Mouse (Mus musculus) neural tube, embryonic 14.5 days (tissue): ENCODE data around the gene Lin37. TPM values are rescaled to one million over a fixed set of nuclear protein-coding genes. Genes with fewer than 3 reads are reported as not detected.

Source experiments
- ATAC-seq: fragments of 200-750 bp; cut with Nextera tagmentation; 2 replicates; pipeline ENCODE4 v1.8.0; 2017; ENCODE audit warnings: low read depth, mild to moderate bottlenecking, moderate TSS enrichment, moderate library complexity
- H3K27ac ChIP-seq: fragments of 300-500 bp; sonication (generic); 2 replicates; pipeline ENCODE4 v1.5.1; 2014; ENCODE audit warnings: low read depth, mild to moderate bottlenecking, control low read depth, low read length, moderate library complexity, mixed read lengths
- H3K27me3 ChIP-seq: fragments of 300-500 bp; sonication (generic); 2 replicates; pipeline ENCODE4 v1.6.1; 2014; ENCODE audit warnings: low read length; ENCODE audit not compliant: control insufficient read depth, insufficient read depth
- H3K36me3 ChIP-seq: fragments of 300-500 bp; sonication (generic); 2 replicates; pipeline ENCODE4 v1.6.1; 2014; ENCODE audit warnings: low read length, mixed read lengths; ENCODE audit not compliant: control insufficient read depth, insufficient read depth
- H3K4me1 ChIP-seq: fragments of 300-500 bp; sonication (generic); 2 replicates; pipeline ENCODE4 v1.6.1; 2014; ENCODE audit warnings: low read length; ENCODE audit not compliant: control insufficient read depth, insufficient read depth
- H3K4me2 ChIP-seq: fragments of 300-500 bp; sonication (generic); 2 replicates; pipeline ENCODE4 v1.6.1; 2014; ENCODE audit warnings: mild to moderate bottlenecking, low read depth, low read length, control low read depth
- H3K4me3 ChIP-seq: fragments of 300-500 bp; sonication (generic); 2 replicates; pipeline ENCODE4 v1.5.1; 2014; ENCODE audit warnings: low read depth, low read length, control low read depth, mixed read lengths
- H3K9ac ChIP-seq: fragments of 300-500 bp; sonication (generic); replicated peaks from 2 replicates; pipeline ENCODE4 v1.6.1; 2014; ENCODE audit warnings: low read depth, mild to moderate bottlenecking, control low read depth, low read length, mixed read lengths
- H3K9me3 ChIP-seq: fragments of 300-500 bp; sonication (generic); 2 replicates; pipeline ENCODE4 v1.6.1; 2016; ENCODE audit warnings: low read length; ENCODE audit not compliant: control insufficient read depth
- WGBS: fragments of 180-500 bp; shearing (Covaris S2); extraction: QIAGEN DNeasy Blood & Tissue Kit; methylation state at CpG from one replicate; pipeline ENCODE4 v1.1.7; 2014; 5-methylcytosine and 5-hydroxymethylcytosine counted together
- polyA plus RNA-seq: library from polyadenylated mRNA; unstranded; fragments of >200 nt; fragmentation: Nextera tagmentation; extraction: Ambion mirVana; gene quantifications from 2 replicates; pipeline ENCODE4 v1.2.1, GENCODE M21; 2014

The Lin37 gene
- polyA plus RNA-seq, 1 experiment from 2014 or later: 57.4 TPM

DNA sequence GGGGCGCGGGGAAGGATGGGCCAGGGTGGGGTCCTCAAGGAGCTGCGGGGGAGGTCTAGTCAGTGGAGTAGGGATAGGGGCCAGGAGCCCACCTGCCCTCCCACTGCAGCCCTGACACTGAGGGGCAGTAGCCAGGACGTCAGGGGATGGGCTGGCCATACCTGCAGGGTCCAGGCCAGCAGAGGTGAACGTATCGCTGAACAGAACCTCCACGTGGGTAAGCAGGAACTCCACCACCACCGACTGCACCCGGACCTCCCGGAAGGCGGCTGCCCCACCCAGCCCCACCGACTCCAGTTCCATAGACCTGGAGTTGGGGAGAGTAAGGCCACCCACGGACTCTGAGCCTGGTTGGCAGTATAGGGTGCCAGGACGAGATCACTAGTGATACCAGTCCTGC is 32.7 kb downstream of the Lin37 start:
- H3K9ac ChIP-seq: no peak overlapping the region
- no peak for ATAC-seq

DNA sequence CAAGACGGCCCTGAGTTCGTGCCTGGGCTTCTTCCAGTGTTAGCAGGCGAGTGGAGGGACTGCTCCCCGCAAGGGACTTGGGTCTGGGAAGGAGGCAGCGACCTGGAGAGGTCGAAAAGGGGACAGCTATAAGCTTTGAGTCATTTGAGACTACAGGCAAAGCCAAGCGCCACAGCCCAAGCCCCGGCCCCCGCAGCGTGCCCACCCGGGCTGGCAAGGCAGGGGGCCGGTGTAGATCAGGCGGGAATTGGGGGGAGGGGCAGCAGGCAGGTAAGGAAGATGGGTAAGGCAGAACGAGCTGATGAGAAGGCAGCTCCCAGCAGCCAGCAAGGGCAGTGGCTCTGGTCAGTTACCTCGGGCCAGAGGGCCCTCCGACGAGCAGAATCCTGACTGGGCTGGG is 33.2 kb downstream of the Lin37 start:
- no peak overlapping the region for H3K27ac ChIP-seq
- H3K9ac ChIP-seq: no peak overlapping the region
- 26% methylated on average over 17 of the region's 17 CpGs for WGBS

More for the DNA sequence above, 32.7 kb downstream of the Lin37 start:
- no peaks in the 10 kb centered on the region for H3K9me3 ChIP-seq
- WGBS: 81% methylated on average over 14 of the region's 14 CpGs
- no peak overlapping the region for H3K27ac ChIP-seq
- H3K4me1 ChIP-seq: peaks cover 9% of the 10 kb centered on the region
- H3K27me3 ChIP-seq: no peaks in the 10 kb centered on the region
- H3K4me3 ChIP-seq: no peak overlapping the region
- peaks cover 92% of the 10 kb centered on the region for H3K36me3 ChIP-seq
- H3K4me2 ChIP-seq: no peak overlapping the region

DNA sequence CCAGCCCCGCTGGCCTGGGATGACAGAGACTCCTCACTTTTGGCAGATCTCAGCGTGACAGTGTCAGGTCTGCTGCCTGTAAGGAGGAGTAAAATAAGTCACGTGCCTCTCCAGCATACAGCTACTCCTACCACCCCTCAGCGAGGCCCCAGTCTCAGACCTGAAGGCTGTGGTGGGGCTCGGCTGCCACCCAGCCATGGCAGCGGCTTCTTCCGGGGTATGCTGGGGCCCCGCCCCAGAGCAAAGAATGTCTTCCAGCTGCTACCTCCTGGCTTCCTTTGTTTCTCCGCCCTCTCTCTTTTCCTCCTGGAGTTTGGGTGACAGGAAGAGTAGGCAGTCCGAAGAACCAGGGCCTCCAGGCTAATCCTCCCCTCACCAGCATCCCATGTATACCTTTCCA is 33.7 kb downstream of the Lin37 start:
- Histone ChIP-seq H3K9me3 (no peaks in the 10 kb centered on the region), H3K9ac (no peak overlapping the region)
- 35% methylated on average over 10 of the region's 10 CpGs for WGBS

More for the DNA sequence above, 33.2 kb downstream of the Lin37 start:
- Histone ChIP-seq H3K4me1 (peaks cover 3% of the 10 kb centered on the region; the same call in 1 of the 2 replicates), H3K27me3 (no peaks in the 10 kb centered on the region), H3K4me2 (no peak overlapping the region), H3K4me3 (no peak overlapping the region), H3K9me3 (no peaks in the 10 kb centered on the region), H3K36me3 (peaks cover 86% of the 10 kb centered on the region)
- no peak for ATAC-seq

DNA sequence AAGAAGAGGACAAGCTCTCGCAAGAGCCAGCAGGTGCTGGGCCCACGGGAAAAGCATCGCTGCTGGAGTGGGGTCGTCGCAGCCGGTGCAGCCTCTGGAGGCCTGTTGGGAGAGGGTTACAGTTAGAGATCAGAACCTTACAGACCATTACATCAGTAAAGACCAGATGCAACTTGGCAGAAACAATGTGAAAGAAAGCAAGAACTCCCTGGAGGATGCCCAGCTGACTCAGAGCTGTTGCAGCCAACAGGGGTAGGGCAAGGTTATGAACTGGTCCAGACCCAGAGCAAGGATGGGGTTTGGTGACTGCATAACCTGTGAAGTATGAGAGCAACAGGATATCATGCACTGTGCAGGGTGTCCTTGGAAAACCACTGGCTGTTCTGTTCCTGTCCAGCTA is 35.2 kb downstream of the Lin37 start:
- H3K36me3 ChIP-seq: peaks cover 68% of the 10 kb centered on the region
- no peak for ATAC-seq

More for the DNA sequence above, 33.7 kb downstream of the Lin37 start:
- no peaks in the 10 kb centered on the region for H3K4me1 ChIP-seq
- no peak overlapping the region for H3K4me3 ChIP-seq
- H3K27me3 ChIP-seq: no peaks in the 10 kb centered on the region
- no peak overlapping the region for H3K4me2 ChIP-seq
- peaks cover 83% of the 10 kb centered on the region for H3K36me3 ChIP-seq
- ATAC-seq: no peak
- H3K27ac ChIP-seq: no peak overlapping the region

DNA sequence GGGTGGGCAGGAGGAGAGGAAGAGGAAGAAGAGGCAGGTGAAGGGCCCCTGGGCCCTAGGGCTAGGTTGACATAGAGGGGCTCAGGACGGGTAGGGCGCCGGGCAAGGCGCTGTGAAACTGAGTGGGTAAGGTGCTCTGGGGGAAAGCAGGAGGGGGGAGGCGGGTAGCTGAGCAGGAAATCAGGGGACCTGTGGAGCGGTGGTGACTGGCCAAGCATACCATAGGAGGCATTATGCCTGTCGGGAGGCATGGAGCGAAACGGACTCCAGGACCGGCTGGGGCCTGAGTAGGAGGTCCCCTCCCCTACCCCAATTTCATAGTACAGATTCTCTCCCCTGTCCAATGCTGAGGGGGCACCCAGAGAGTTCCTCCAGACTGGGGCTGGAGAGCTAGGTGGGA is 36.8 kb downstream of the Lin37 start:
- no peaks in the 10 kb centered on the region for H3K27me3 ChIP-seq
- no peak overlapping the region for H3K9ac ChIP-seq
- H3K9me3 ChIP-seq: no peaks in the 10 kb centered on the region
- H3K4me1 ChIP-seq: no peaks in the 10 kb centered on the region
- no peak overlapping the region for H3K4me3 ChIP-seq
- 84% methylated on average over 10 of the region's 10 CpGs for WGBS
- no peak overlapping the region for H3K27ac ChIP-seq
- H3K36me3 ChIP-seq: peaks cover 52% of the 10 kb centered on the region
- no peak for ATAC-seq
- H3K4me2 ChIP-seq: no peak overlapping the region

More for the DNA sequence above, 35.2 kb downstream of the Lin37 start:
- no peak overlapping the region for H3K27ac ChIP-seq
- no peaks in the 10 kb centered on the region for H3K9me3 ChIP-seq
- H3K27me3 ChIP-seq: no peaks in the 10 kb centered on the region
- 77% methylated on average over 6 of the region's 6 CpGs for whole genome bisulfite sequencing
- no peak overlapping the region for H3K4me3 ChIP-seq
- H3K4me2 ChIP-seq: no peak overlapping the region
- no peaks in the 10 kb centered on the region for H3K4me1 ChIP-seq
- no peak overlapping the region for H3K9ac ChIP-seq

DNA sequence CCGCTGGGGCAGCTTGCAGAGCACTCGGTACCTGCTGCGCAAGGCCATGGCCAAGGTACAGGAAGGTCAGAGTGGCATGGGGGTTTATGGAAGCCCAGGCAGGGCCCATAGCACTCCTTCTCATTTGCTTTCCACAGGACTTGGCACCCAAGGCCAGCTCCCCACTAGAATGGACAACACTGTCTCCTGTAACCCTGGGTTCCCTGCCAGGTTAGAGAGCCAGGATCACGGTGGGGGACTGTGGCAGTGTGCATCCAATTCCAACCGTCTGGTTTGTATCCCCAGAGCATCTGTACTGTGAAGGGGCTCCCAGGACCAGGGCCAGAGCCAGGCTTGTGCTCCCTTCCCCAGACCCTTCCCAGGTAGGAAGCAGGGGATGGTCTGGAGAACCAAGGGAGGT is 38.8 kb downstream of the Lin37 start:
- H3K36me3 ChIP-seq: peaks cover 32% of the 10 kb centered on the region
- ATAC-seq: peak; percentile 10; the same call in 1 of the 2 replicates
- H3K4me1 ChIP-seq: no peaks in the 10 kb centered on the region
- no peaks in the 10 kb centered on the region for H3K27me3 ChIP-seq
- no peak overlapping the region for H3K4me3 ChIP-seq
- no peak overlapping the region for H3K9ac ChIP-seq
- 80% methylated on average over 5 of the region's 5 CpGs for WGBS
- H3K4me2 ChIP-seq: no peak overlapping the region
- no peaks in the 10 kb centered on the region for H3K9me3 ChIP-seq
- H3K27ac ChIP-seq: no peak overlapping the region

DNA sequence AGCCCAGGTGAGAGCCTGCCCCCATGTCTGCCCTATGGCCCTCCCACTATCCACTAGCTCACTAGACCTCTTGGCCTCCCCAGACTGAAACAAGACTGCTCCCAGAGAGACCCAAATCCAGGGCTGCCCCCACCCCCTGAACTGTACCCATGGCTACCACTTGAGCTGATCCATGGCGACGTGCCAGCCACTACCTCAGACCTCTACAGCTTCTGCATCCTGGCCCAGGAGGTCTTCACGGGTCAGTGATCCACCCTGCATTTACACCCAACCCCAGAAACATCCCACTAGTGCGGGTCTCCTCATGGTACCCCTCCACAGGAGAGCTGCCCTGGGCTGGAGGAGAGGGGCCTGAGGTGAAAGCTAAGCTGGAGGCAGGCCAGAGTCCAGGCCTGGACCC is 39.2 kb downstream of the Lin37 start:
- Histone ChIP-seq H3K9me3 (no peaks in the 10 kb centered on the region), H3K4me2 (no peak overlapping the region), H3K4me1 (no peaks in the 10 kb centered on the region), H3K27ac (no peak overlapping the region), H3K36me3 (peaks cover 28% of the 10 kb centered on the region), H3K27me3 (no peaks in the 10 kb centered on the region), H3K9ac (no peak overlapping the region), H3K4me3 (no peak overlapping the region)
- 76% methylated on average over 4 of the region's 4 CpGs for WGBS
- ATAC-seq: 0 out of 2 replicates have a peak, but pooled peaks have one; percentile 15

DNA sequence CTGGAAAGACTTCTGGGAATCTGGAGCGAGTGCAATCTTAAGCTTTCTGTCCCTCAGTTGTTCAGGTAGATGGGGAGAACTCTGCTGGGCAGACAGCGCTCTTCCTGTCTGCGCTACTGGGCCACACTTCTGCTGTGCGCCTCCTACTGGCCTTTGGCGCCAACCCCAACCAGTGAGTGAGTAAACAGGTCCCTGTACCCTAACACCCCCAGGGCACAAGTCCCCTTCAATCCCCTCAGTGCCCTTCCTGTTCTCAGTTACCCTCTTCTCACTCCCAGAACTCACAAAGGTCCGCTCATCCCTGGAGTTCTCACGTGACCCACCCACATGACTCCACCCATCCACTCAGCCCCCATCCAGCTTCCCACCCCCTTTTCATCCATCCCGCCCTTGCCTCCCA is 41.3 kb downstream of the Lin37 start:
- no peaks in the 10 kb centered on the region for H3K4me1 ChIP-seq

DNA sequence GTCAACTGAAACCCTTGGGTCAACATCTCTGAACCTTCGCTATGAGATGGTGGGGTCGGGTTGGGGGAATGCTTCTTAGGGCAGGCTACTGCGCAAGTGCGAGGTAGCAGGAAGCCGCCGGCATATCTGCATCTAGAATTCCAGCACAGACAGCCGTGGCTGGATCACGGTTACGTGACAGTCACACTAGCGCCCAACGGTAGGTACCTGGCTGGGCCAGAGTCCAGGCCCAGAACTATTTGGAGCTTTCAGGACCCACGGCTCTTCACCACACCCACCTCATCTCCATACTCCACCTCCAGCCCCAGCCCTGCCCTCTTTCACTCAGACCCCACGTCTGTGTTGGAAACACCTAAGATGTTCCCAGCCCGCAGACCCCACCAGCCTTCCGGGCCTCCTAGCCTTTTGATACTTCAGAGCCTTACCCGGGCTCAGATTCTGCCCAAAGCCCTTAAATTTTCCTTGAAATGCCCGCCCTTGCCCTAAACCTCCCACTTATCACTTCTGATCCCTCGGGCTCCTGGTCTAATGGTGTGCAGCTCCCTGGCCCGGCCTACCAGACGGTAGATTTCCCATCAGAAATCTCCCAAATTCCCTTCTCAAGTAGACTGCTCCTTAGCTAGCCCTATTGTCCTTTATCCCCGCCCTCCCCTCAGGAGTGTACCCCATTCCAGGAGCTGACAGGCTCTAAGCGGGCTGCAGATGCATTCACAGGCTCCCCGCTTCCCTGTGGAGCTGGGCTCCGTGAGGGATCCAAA is 44.5 kb downstream of the Lin37 start:
- H3K4me3 ChIP-seq: no peak overlapping the region
- H3K9me3 ChIP-seq: no peaks in the 10 kb centered on the region
- no peak for ATAC-seq
- H3K4me2 ChIP-seq: no peak overlapping the region
- whole genome bisulfite sequencing: 64% methylated on average over 24 of the region's 24 CpGs
- no peak overlapping the region for H3K9ac ChIP-seq
- no peaks in the 10 kb centered on the region for H3K27me3 ChIP-seq
- no peaks in the 10 kb centered on the region for H3K36me3 ChIP-seq
- H3K27ac ChIP-seq: no peak overlapping the region
- H3K4me1 ChIP-seq: no peaks in the 10 kb centered on the region

More for the DNA sequence above, 41.3 kb downstream of the Lin37 start:
- H3K36me3 ChIP-seq: peaks cover 9% of the 10 kb centered on the region
- H3K9me3 ChIP-seq: no peaks in the 10 kb centered on the region
- no peak overlapping the region for H3K4me3 ChIP-seq
- H3K27me3 ChIP-seq: no peaks in the 10 kb centered on the region
- no peak overlapping the region for H3K27ac ChIP-seq
- no peak for ATAC-seq
- 42% methylated on average over 8 of the region's 8 CpGs for WGBS
- no peak overlapping the region for H3K4me2 ChIP-seq
- H3K9ac ChIP-seq: no peak overlapping the region
